Mouse (Mus musculus) CH12.LX (cell line): Measurements from ENCODE around the gene Grik5.

Experiments
- CTCF ChIP-seq, 2 experiments: IDR thresholded peaks in 1 of 2; conservative IDR thresholded peaks in 1 of 2; 2 replicates each; pipeline ENCODE4 v1.5.1; 2011 to 2012; ENCODE audit warnings: low read depth in 2 of 2, low read length in 2 of 2, improper control_type of control experiment in 1 of 2, inconsistent platforms in 1 of 2, mild to moderate bottlenecking in 1 of 2, moderate library complexity in 1 of 2
- POLR2A ChIP-seq: IDR thresholded peaks from 2 replicates; pipeline ENCODE4 v1.6.1; 2011; ENCODE audit warnings: low read depth, mild to moderate bottlenecking, improper control_type of control experiment, low read length

DNA sequence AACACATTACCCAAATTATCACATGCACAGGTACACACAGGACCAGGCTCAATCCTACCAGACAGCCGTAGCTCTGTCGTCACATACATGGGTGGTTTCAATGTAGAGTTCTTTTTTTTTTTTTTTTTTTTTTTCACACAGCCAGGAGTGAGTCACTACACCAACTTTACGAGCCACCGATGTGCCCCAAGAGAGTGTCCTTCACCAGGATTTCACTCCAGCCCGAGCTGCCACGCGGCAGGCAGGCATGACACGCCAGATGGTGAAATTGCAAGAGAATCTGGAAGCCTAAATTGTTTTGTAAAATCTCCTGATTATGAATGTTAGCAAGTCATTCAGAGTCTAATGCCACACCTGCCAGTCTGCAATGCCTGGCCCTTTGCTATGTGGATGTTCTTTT is 24.8 kb downstream of the Grik5 start:
- TF ChIP-seq CTCF (conservative IDR thresholded peaks at IDR 0.05 in 1 of 2, IDR thresholded peaks at IDR 0.05 in 1 of 2; ENCODE audit: low read depth in 2 of 2, low read length in 2 of 2) (no peak), POLR2A (no peak)
